Mouse (Mus musculus): ENCODE results near the gene 4930452B06Rik.
"Not testable (repeated sequence)": the region's sequence is repeated elsewhere in the genome, so short reads cannot be mapped to it uniquely, and the experiment has no call there.

Gene 4930452B06Rik

DNA sequence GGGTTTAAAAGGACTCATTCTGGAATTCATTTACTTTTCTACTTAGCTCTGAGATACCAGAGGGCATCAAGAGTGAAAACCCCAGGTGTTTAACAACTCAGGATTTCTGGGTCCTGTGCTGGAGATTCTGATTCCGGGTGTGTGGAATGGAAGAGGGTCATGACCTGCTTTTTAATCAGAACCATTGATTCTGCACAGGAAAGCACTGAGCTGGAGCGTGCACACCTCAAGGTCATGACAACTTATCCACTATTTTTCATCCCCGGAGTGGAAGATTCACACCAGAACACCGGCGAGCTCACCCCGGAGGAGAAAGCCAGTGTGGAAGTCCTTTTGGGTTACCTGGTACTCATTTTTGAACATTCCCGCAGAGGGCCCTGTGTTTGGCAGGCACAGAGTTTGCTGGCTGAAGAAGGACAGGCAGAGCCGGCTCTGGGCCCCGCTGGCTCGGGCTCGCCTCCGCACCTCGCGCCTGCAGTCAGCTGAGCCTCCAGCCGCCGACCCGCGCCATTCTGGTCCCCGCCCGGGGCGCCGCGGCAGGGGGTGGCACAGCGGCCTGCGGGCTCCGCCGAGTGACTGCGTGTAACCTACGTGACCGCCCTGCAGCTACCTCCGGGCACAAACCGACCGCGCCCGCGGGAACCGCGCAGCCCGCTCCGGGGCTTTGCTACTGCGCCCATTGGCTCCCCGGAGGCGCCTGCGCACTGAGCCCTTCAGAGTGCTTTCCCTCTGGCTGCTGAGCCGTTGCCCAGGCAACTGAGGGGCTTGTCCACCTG is at the start of gene 4930452B06Rik:
Gene 4930452B06Rik, minus strand, starts transcription at position 605 of the 776 bp plus-strand sequence.
- peak; percentile 89 for DNase-seq

- no peak for DNase-seq
Measured at GRCm38 (mm10) chr14:8712674-8713073, 46.6 kb upstream of the 4930452B06Rik start.

DNA sequence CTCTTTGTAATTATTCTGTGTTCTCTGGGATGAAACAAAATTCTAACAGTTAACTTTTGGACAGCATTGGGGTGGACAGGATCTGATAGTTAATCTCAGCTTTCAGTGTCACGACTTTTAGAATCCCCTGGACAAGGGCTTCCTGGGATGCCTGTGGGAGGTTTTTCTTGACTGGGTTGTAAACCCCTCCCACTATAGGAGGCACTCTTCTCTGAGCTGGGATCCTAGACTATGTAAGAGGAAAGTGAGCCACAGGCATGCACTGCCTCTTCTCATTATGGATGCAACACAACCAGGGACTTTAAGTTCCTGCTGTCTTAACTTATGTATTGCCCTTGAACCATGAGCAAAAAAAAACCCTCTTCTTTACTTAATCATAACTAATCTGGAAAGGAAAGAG is 23.4 kb upstream of the 4930452B06Rik start:
- no peak for DNase-seq

DNA sequence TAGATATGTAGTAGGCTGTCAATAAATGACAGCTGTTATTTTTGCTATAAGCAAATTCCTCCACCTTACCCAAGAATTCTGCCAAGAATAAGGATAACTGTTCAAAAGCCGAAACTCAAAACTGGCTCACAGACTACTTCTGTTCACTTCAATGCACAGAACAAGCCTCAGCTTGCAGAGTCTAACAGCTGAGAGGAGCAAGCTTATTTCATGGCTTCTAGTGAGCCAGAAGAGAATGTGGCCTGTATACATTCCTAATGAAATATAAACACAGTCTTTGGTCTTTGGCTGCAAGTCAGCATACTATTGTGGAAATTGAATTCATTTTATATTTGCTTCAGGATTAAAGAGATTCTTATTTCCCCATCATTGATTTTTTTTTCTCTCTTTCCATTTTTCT is 22.4 kb upstream of the 4930452B06Rik start:
- no peak for DNase-seq

GRCm38 (mm10) chr14:8686185-8686584 is 20.1 kb upstream of the 4930452B06Rik start:
- DNase-seq = no peak

DNA sequence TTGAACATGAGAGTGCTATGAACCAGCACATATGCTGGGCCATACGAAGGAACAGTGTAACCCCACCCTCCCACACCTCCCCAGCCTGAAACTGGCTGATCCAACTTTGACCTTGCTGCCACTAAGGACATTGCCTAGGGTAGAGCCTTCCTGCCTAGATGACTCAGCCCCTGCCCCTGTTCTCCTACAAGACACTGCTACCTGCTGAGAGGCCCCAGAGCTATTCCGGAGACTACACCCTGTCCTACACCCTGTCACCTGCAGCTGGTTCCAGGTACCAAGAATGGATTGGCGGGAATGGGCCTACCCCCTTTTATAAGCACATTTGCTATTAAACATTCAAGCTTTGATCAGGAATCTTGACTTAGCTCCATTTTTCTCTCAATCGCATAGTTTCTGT is 13.9 kb upstream of the 4930452B06Rik start:
- no peak for DNase-seq

GRCm38 (mm10) chr14:8660359-8660758 is 5.7 kb downstream of the 4930452B06Rik start:
- no peak for DNase-seq

GRCm38 (mm10) chr14:8641650-8642279 is 24.3 kb downstream of the 4930452B06Rik start:
- no peak for DNase-seq

DNA sequence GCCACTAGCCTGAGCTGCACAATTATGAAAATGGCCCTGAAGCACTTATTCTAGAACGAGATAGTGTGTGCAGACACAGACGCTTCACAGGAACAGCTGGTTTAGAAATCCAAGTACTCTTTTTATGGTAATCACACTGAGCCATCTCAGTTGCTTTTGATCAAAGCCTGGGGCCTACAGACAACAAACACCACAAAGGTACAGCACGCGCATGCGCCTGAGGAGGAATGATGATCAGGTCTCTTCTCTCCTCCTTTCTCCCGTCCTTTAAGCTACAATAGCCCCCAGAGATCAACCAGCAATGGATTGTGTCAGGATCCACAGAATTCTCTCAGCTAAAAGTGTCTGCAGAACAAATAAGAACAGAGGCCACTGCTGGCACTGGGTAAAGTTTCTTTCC is 33.8 kb downstream of the 4930452B06Rik start:
- no peak for DNase-seq

- no peak for DNase-seq
Measured at GRCm38 (mm10) chr14:8628406-8628805, 37.6 kb downstream of the 4930452B06Rik start.

GRCm38 (mm10) chr14:8627481-8627880 is 38.6 kb downstream of the 4930452B06Rik start:
- no peak for DNase-seq

- DNase-seq = no peak
Measured at GRCm38 (mm10) chr14:8621164-8621563, 44.9 kb downstream of the 4930452B06Rik start.

DNA sequence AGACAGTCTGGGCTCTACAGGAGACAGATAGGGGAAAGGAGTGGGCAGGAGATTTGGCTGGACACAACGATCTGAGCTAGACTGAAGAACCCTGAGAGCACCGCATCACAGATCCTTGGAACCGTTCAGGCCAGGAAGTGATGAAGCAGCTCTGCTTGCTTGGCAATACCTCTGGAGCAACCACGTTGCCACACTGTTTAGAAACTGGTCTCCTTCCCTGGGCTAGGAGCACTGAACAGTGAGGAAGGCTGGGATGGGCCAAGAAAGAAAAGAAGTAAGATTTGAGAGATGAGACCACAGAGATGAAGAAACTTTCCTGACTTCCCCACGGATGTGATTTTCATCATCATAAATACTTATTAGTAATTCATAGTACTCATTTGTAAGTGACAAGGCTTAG is 45.5 kb downstream of the 4930452B06Rik start:
- no peak for DNase-seq

GRCm38 (mm10) chr14:8615636-8616035 is 50.4 kb downstream of the 4930452B06Rik start:
- DNase-seq = no peak

- not testable (repeated sequence) for DNase-seq
Measured at GRCm38 (mm10) chr14:8614430-8614829, 51.6 kb downstream of the 4930452B06Rik start.

GRCm38 (mm10) chr14:8612080-8612479 is 54.0 kb downstream of the 4930452B06Rik start:
- no peak for DNase-seq

- no peak for DNase-seq
Measured at GRCm38 (mm10) chr14:8610108-8610507, 55.9 kb downstream of the 4930452B06Rik start.

- DNase-seq = peak; percentile 85 to 88
Measured at GRCm38 (mm10) chr14:8608559-8609171, 57.4 kb downstream of the 4930452B06Rik start.

GRCm38 (mm10) chr14:8604898-8605297 is 61.1 kb downstream of the 4930452B06Rik start:
- no peak for DNase-seq

DNA sequence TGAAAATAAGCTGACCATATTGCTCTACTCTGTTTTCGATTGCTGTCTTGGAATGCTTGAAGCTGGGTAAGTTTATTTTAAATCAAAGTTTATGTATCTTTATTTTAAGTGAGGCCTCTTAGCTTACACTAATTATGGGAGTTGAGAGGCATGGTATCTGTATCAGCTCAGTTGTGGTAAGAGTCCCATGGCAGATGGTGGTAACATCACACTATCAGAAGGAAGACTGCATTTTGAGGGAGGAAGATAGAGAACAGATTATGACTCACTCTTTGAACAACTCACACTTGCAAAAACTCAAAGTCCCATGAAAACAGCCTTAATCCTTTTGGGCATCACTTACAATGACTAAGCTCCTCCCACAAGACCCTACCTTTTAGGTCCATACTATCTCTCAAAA is 81.0 kb downstream of the 4930452B06Rik start:
- no peak for DNase-seq

GRCm38 (mm10) chr14:8551006-8551405 is 115.0 kb downstream of the 4930452B06Rik start:
- DNase-seq = not testable (repeated sequence)

- no peak for DNase-seq
Measured at GRCm38 (mm10) chr14:8549108-8549507, 116.9 kb downstream of the 4930452B06Rik start.

- no peak for DNase-seq
Measured at GRCm38 (mm10) chr14:8536024-8536423, 130.0 kb downstream of the 4930452B06Rik start.

DNA sequence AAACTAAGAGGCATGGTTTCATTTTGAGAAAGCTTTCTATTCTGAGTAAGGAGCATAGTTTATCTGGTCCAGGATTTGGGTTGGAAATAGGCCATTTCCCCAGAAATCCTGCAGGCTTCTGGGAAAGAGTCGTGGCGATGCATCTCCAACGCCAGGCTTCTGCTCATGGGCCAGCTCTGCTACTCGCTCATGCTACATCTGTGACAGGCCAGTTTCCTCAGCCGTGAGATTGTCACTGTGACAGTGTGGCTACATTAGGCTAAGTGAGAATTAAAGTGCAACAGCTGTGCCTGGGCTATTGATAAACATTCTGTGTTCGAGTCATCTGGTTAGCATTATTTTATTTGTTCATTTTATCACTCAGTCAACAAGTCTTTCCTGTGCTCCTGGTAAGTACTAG is 140.8 kb downstream of the 4930452B06Rik start:
- peak in 1 of 2 experiments; percentile 20 for DNase-seq
